Mouse (Mus musculus) CH12.LX (cell line): Measurements from ENCODE around the gene Tmem273. TPM values are rescaled to one million over a fixed set of nuclear protein-coding genes. Genes with fewer than 3 reads are reported as not detected.

ENCODE experiments used
- DNase-seq: peaks from one replicate; pipeline ENCODE4 v3.0.0-alpha.2; 2013; ENCODE audit errors: extremely low read depth
- H3K27ac ChIP-seq: 2 replicates; pipeline ENCODE4 v1.5.1; 2012; ENCODE audit warnings: low read depth, mild to moderate bottlenecking, control low read depth, moderate library complexity; ENCODE audit not compliant: insufficient read depth
- H3K27me3 ChIP-seq: replicated peaks from 2 replicates; pipeline ENCODE3; 2012; ENCODE audit warnings: inconsistent platforms
- H3K36me3 ChIP-seq, 2 experiments: replicated peaks in 1 of 2; 2 replicates each; pipeline versions ENCODE3 to v1.6.1; 2012; ENCODE audit warnings: inconsistent platforms in 1 of 2, low read length in 1 of 2, mild to moderate bottlenecking in 1 of 2, mixed read lengths in 1 of 2, moderate library complexity in 1 of 2; ENCODE audit not compliant: control insufficient read depth in 1 of 2, insufficient read depth in 1 of 2
- H3K4me1 ChIP-seq, 2 experiments: 2 replicates each; pipeline ENCODE4 v1.6.1; 2012; ENCODE audit warnings: inconsistent platforms in 1 of 2, moderate library complexity in 1 of 2; ENCODE audit not compliant: insufficient read depth in 2 of 2, control insufficient read depth in 1 of 2
- H3K4me2 ChIP-seq: 2 replicates; pipeline ENCODE4 v1.6.1; 2012; ENCODE audit warnings: low read depth, mild to moderate bottlenecking, control low read depth; ENCODE audit not compliant: poor library complexity, insufficient read depth, severe bottlenecking
- H3K4me3 ChIP-seq, 3 experiments: fragments of 150-350 bp in 1 of 3; sonication (generic) in 1 of 3; replicated peaks in 1 of 3; 2 replicates each; pipeline versions ENCODE3 to v1.5.1; 2011 to 2012; ENCODE audit warnings: low read depth in 2 of 3, low read length in 2 of 3, mild to moderate bottlenecking in 2 of 3, moderate library complexity in 2 of 3, control low read depth in 1 of 3, improper control_type of control experiment in 1 of 3, inconsistent platforms in 1 of 3, mixed read lengths in 1 of 3; ENCODE audit not compliant: poor library complexity in 1 of 3
- H3K79me2 ChIP-seq: replicated peaks from 2 replicates; pipeline ENCODE4 v1.6.1; 2012; ENCODE audit warnings: mild to moderate bottlenecking, moderate library complexity; ENCODE audit not compliant: control insufficient read depth, poor library complexity, insufficient read depth, severe bottlenecking; ENCODE audit errors: extremely low read depth
- H3K9ac ChIP-seq: 2 replicates; pipeline ENCODE4 v1.6.1; 2012; ENCODE audit warnings: low read depth, mild to moderate bottlenecking, control low read depth, moderate library complexity; ENCODE audit not compliant: insufficient read depth
- H3K9me3 ChIP-seq: replicated peaks from 2 replicates; pipeline ENCODE3; 2012; ENCODE audit warnings: low read length, inconsistent platforms, mixed read lengths
- CHD1 ChIP-seq: IDR thresholded peaks from 2 replicates; pipeline ENCODE4 v1.6.1; 2012; ENCODE audit warnings: low read depth, low read length, improper control_type of control experiment, inconsistent platforms
- CHD2 ChIP-seq: IDR thresholded peaks from 2 replicates; pipeline ENCODE4 v1.6.1; 2011; ENCODE audit warnings: low read length, improper control_type of control experiment
- CTCF ChIP-seq, 2 experiments: IDR thresholded peaks in 1 of 2; conservative IDR thresholded peaks in 1 of 2; 2 replicates each; pipeline ENCODE4 v1.5.1; 2011 to 2012; ENCODE audit warnings: low read depth in 2 of 2, low read length in 2 of 2, improper control_type of control experiment in 1 of 2, inconsistent platforms in 1 of 2, mild to moderate bottlenecking in 1 of 2, moderate library complexity in 1 of 2
- ELF1 ChIP-seq: IDR thresholded peaks from 2 replicates; pipeline ENCODE4 v1.6.1; 2014; ENCODE audit warnings: low read depth, mild to moderate bottlenecking, inconsistent platforms, low read length, improper control_type of control experiment
- GABPA ChIP-seq: IDR thresholded peaks from 2 replicates; pipeline ENCODE4 v1.6.1; 2012; ENCODE audit warnings: low read depth, low read length, improper control_type of control experiment, inconsistent platforms; ENCODE audit not compliant: insufficient replicate concordance
- JUND ChIP-seq: conservative IDR thresholded peaks from 2 replicates; pipeline ENCODE4 v1.6.1; 2011; ENCODE audit warnings: low read depth, low read length, improper control_type of control experiment
- MAZ ChIP-seq: IDR thresholded peaks from 2 replicates; pipeline ENCODE4 v1.6.1; 2012; ENCODE audit warnings: low read depth, mild to moderate bottlenecking, inconsistent platforms, low read length, improper control_type of control experiment, moderate library complexity
- MXI1 ChIP-seq: IDR thresholded peaks from 2 replicates; pipeline ENCODE4 v1.6.1; 2011; ENCODE audit warnings: mild to moderate bottlenecking, low read depth, low read length, improper control_type of control experiment
- NELFE ChIP-seq: IDR thresholded peaks from 2 replicates; pipeline ENCODE4 v1.6.1; 2011; ENCODE audit warnings: low read depth, low read length, improper control_type of control experiment
- NRF1 ChIP-seq: IDR thresholded peaks from 2 replicates; pipeline ENCODE4 v1.6.1; 2014; ENCODE audit warnings: low read depth, mild to moderate bottlenecking, inconsistent platforms, low read length, improper control_type of control experiment, moderate library complexity
- POLR2AphosphoS2 ChIP-seq: IDR thresholded peaks from 2 replicates; pipeline ENCODE4 v1.6.1; 2011; ENCODE audit warnings: low read depth, low read length, improper control_type of control experiment
- RCOR1 ChIP-seq: conservative IDR thresholded peaks from 2 replicates; pipeline ENCODE4 v1.6.1; 2012; ENCODE audit warnings: low read depth, mild to moderate bottlenecking, inconsistent platforms, low read length, improper control_type of control experiment
- SIN3A ChIP-seq: IDR thresholded peaks from 2 replicates; pipeline ENCODE4 v1.6.1; 2012; ENCODE audit warnings: low read length, improper control_type of control experiment, inconsistent platforms
- UBTF ChIP-seq: IDR thresholded peaks from 2 replicates; pipeline ENCODE4 v1.6.1; 2012; ENCODE audit warnings: low read depth, mild to moderate bottlenecking, inconsistent platforms, low read length, improper control_type of control experiment, moderate library complexity
- dilution Hi-C: fragments of 300-500 bp; cut with MboI; formaldehyde crosslinking; loops from 2 replicates; pipeline ENCODE4 v1.14.3; 2020; ENCODE audit warnings: low sequenced_read_pairs; ENCODE audit not compliant: extremely low pct_unique_long_range_greater_than_20kb, extremely low pct_ligation_motif_present
- in situ Hi-C: fragments of 300-500 bp; cut with MboI; formaldehyde crosslinking; loops from 3 replicates; pipeline ENCODE4 v1.14.3; 2019; ENCODE audit warnings: low sequenced_read_pairs, low pct_ligation_motif_present, low pct_unique_long_range_greater_than_20kb, mixed read lengths
- polyA plus RNA-seq: library from polyadenylated mRNA; unstranded; fragments of >175 nt; gene quantifications from 2 replicates; pipeline ENCODE4 v1.2.1, GENCODE M21; 2012; ENCODE audit warnings: low read depth; ENCODE audit not compliant: insufficient read length
- total RNA-seq, 2 experiments: library from RNA; depleted of rRNA; stranded (reverse); fragments of 300-350 nt in 1 of 2; fragments of >200 nt in 1 of 2; gene quantifications; 2 replicates each; pipeline ENCODE4 v1.2.3; 2012 to 2014

The Tmem273 gene
- total and polyA plus RNA-seq, 3 experiments = 0.94 TPM; not detected in 2

DNA sequence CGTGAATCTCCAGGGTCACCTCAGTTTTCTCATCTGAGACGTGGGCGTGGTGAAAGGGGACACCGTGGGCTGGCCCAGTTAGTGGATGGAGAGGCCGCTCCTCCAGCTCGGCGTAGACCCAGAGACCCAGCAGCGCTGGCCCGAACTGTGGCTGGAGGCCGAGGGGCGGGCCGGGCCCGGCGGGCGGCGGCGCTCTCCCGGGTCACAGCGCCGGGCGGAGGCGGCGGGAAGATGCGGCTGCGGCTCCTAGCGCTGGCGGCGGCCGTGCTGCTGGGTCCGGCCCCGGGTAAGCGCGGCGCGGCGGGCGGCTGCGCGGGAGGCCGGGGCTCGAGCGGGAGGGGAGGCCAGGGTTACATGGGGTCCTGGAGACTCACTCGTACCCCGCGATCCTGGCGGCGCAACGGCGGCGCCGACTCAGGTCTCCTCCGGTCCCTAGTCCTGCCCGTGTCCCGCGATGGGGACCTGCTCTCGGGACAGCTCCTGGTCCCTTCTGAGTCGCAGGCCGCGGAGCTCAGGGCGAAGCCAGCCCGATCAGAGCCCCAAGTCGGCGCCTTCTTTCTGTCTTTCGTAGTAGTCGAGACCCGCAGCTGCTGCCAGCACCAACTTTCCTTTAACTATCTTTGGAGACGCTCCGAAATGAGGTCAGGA lies 71.0 kb downstream of the Tmem273 start, which contains the start of gene Vstm4:
Gene Vstm4, plus strand, starts transcription at position 76 of the 648 bp plus-strand sequence.
- DNase-seq = no peak
- no peak within 1 kb of the TSS for H3K27ac ChIP-seq
- no peaks in the 10 kb centered on the region for H3K79me2 ChIP-seq
- dilution Hi-C loops (no loop called here), in situ Hi-C loops (no loop called here)
- H3K36me3 ChIP-seq = no peaks in the 10 kb centered on the region
- H3K27me3 ChIP-seq = no peaks in the 10 kb centered on the region
- TF ChIP-seq SIN3A (no peak), MAZ (no peak), NELFE (no peak), GABPA (no peak), NRF1 (no peak), CHD2 (no peak), JUND (no peak), ELF1 (no peak), RCOR1 (no peak), CTCF (conservative IDR thresholded peaks at IDR 0.05 in 1 of 2, IDR thresholded peaks at IDR 0.05 in 1 of 2; ENCODE audit: low read depth in 2 of 2, low read length in 2 of 2) (no peak), MXI1 (no peak), UBTF (no peak)
- no peak within 1 kb of the TSS for H3K9ac ChIP-seq
- H3K4me3 ChIP-seq = no peak within 1 kb of the TSS
- no peak within 1 kb of the TSS for H3K4me2 ChIP-seq
- no peaks in the 10 kb centered on the region for H3K9me3 ChIP-seq
- peaks cover 5 to 8% of the 10 kb centered on the region in 2 experiments for H3K4me1 ChIP-seq

DNA sequence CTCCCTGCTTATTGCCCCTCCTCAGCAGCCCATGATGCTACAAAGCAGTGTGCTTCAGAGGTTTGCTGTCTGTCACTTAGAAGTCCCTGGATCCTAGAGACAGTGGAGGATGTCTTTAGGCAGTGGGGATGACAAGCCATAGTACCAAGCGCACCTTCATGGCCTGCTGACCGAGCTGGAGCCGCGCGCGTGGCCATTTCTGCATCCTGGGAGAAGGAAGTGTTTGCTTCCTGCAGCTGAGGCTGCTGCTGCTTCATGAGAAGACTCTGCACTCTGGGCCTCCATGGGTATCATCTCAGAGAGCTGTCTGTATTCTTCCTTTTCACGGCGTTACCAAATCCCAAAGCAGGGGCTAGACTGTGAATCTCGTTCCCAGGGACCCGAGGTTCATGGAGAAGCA lies 72.6 kb downstream of the Tmem273 start:
- in situ Hi-C loops = no loop called here

More for the DNA sequence above, 72.6 kb downstream of the Tmem273 start:
- H3K36me3 ChIP-seq = no peaks in the 10 kb centered on the region
- H3K27me3 ChIP-seq = no peaks in the 10 kb centered on the region
- TF ChIP-seq MAZ (no peak), POLR2AphosphoS2 (no peak), CHD1 (no peak)
- H3K4me3 ChIP-seq = no peak overlapping the region
- dilution Hi-C loops = no loop called here
- H3K4me2 ChIP-seq = no peak overlapping the region
- H3K4me1 ChIP-seq = peaks cover 5 to 8% of the 10 kb centered on the region in 2 experiments
- H3K9ac ChIP-seq = no peak overlapping the region
- H3K9me3 ChIP-seq = no peaks in the 10 kb centered on the region
- H3K27ac ChIP-seq = no peak overlapping the region
- no peaks in the 10 kb centered on the region for H3K79me2 ChIP-seq
- DNase-seq = no peak
